Comparison of ENCODE assay signal across 25 mouse cellular contexts in the genomic region with DNA sequence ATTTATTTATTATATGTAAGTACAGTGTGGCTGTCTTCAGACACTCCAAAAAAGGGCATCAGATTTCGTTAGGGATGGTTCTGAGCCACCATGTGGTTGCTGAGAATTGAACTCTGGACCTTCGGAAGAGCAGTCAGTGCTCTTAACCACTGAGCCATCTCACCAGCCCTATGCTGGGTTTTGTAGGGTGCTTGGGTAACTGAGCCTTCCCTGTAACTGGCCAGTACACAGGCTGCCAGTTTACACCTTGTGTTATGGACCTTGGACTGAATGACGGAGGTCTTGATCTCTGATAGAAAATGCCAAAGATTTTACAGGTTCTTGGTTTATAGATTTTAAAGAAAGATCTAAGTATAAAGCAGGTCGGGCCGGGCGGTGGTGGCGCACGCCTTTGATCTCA.
"Had no signal": no experiment of that assay in that cellular context is flagged by ENCODE, and none has a peak within 500 bp of the region (broad histone marks: within the 10 kb centered on the region; RNA-seq: fewer than 3 reads in every experiment).

No protein-coding gene starts in this region.

- ATAC-seq: hindbrain, embryonic 16.5 days; inflammation-experienced regulatory T-cells, adult 6 months had no signal

- H3K9ac ChIP-seq: heart, embryonic 12.5 days; hindbrain, embryonic 12.5 days; hindbrain, embryonic 14.5 days; kidney, embryonic 15.5 days; limb, embryonic 12.5 days; liver, embryonic 13.5 days; liver, embryonic 15.5 days had no signal

- H3K4me2 ChIP-seq: heart, embryonic 12.5 days; hindbrain, embryonic 12.5 days; hindbrain, embryonic 14.5 days; kidney, embryonic 15.5 days; limb, embryonic 12.5 days; liver, embryonic 11.5 days; liver, embryonic 13.5 days; liver, embryonic 15.5 days had no signal

- H3K27ac ChIP-seq: gastrocnemius, adult 2 months; heart, embryonic 10.5 days; hindbrain, embryonic 10.5 days; hindbrain, embryonic 12.5 days; hindbrain, embryonic 14.5 days; kidney, embryonic 15.5 days; left cerebral cortex, adult 2 months; limb, embryonic 10.5 days; limb, embryonic 12.5 days; liver, embryonic 13.5 days; liver, embryonic 15.5 days had no signal

- H3K4me1 ChIP-seq: hindbrain, embryonic 12.5 days; kidney, embryonic 15.5 days; limb, embryonic 12.5 days had no signal

- H3K27me3 ChIP-seq: heart, embryonic 12.5 days; hindbrain, embryonic 12.5 days; kidney, embryonic 15.5 days; limb, embryonic 12.5 days; liver, embryonic 13.5 days; liver, embryonic 15.5 days had no signal

- DNase-seq: gastrocnemius, adult 2 months; gastrocnemius, postnatal 10 days; gastrocnemius, postnatal 25 days; heart, adult 18-20 months; heart, postnatal 10 days; heart, postnatal 4 days; kidney, adult 11 months; kidney, postnatal 10 days; layer of hippocampus, adult 9-11 months; layer of hippocampus, postnatal 36 days; liver; liver, embryonic 13.5 days had no signal

- H3K4me3 ChIP-seq: gastrocnemius, adult 2 months; heart, embryonic 10.5 days; heart, embryonic 12.5 days; hindbrain, embryonic 10.5 days; hindbrain, embryonic 12.5 days; kidney, embryonic 15.5 days; left cerebral cortex, adult 2 months; limb, embryonic 10.5 days; limb, embryonic 12.5 days; liver, embryonic 13.5 days; liver, embryonic 15.5 days had no signal

- H3K9me3 ChIP-seq: heart, embryonic 10.5 days; heart, embryonic 12.5 days; hindbrain, embryonic 10.5 days; hindbrain, embryonic 12.5 days; kidney, embryonic 15.5 days; limb, embryonic 10.5 days; limb, embryonic 12.5 days; liver, embryonic 13.5 days; liver, embryonic 15.5 days had no signal
